Mouse (Mus musculus) cerebellum, adult 2 months (tissue): ENCODE results near the gene Hmx1.

Experiments
- CTCF ChIP-seq: fragments of 200-500 bp; IDR thresholded peaks from 2 replicates; pipeline ENCODE4 v1.5.1; 2011; ENCODE audit warnings: low read depth, mild to moderate bottlenecking, control low read depth, low read length, moderate library complexity, borderline replicate concordance; ENCODE audit not compliant: insufficient read depth
- POLR2A ChIP-seq: fragments of 200-500 bp; IDR thresholded peaks from 2 replicates; pipeline ENCODE4 v1.6.1; 2011; ENCODE audit warnings: low read length, control low read depth, borderline replicate concordance; ENCODE audit not compliant: insufficient read depth

DNA sequence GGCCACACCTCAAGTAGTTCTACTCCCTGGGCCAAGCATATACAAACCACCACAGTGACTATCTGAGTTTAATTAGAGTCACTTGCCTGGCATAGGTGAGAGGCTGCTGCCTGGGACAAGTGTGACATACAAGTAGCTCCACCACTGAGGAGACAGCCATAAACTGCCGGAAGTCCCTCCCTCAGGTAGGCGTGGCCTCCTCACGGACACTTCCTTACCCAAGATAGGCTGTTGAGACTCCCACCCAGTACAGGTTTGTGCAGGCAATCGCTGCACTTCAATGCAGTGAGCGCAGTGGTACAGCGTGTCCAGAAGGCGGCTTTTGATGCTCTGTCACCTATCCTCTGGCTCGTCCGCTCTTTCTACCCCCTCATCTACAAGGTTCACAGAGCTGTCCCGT, 22.1 kb downstream of the Hmx1 start:
- TF ChIP-seq CTCF (no peak), POLR2A (no peak)
